Mouse (Mus musculus) heart, embryonic 15.5 days (tissue): Measurements from ENCODE around the gene Cadm1. TPM values are rescaled to one million over a fixed set of nuclear protein-coding genes. Genes with fewer than 3 reads are reported as not detected.

Experiments
- ATAC-seq: fragments of 200-750 bp; cut with Nextera tagmentation; replicated peaks from 2 replicates; pipeline ENCODE4 v1.8.0; 2017; ENCODE audit warnings: low read depth, moderate TSS enrichment; ENCODE audit not compliant: insufficient number of reproducible peaks, insufficient read depth, low FRiP score
- H3K27ac ChIP-seq: fragments of 300-500 bp; sonication (generic); 2 replicates; pipeline ENCODE4 v1.5.1; 2015; ENCODE audit warnings: mild to moderate bottlenecking, inconsistent platforms
- H3K27me3 ChIP-seq: fragments of 300-500 bp; sonication (generic); 2 replicates; pipeline ENCODE4 v1.6.1; 2015; ENCODE audit warnings: inconsistent platforms
- H3K36me3 ChIP-seq: fragments of 300-500 bp; sonication (generic); 2 replicates; pipeline ENCODE4 v1.6.1; 2015; ENCODE audit warnings: mild to moderate bottlenecking, inconsistent platforms
- H3K4me1 ChIP-seq: fragments of 300-500 bp; sonication (generic); replicated peaks from 2 replicates; pipeline ENCODE4 v1.6.1; 2015; ENCODE audit warnings: inconsistent platforms
- H3K4me2 ChIP-seq: fragments of 300-500 bp; sonication (generic); 2 replicates; pipeline ENCODE4 v1.6.1; 2015; ENCODE audit warnings: inconsistent platforms, mild to moderate bottlenecking, moderate library complexity
- H3K4me3 ChIP-seq: fragments of 300-500 bp; sonication (generic); 2 replicates; pipeline ENCODE4 v1.5.1; 2015; ENCODE audit warnings: mild to moderate bottlenecking, inconsistent platforms
- H3K9ac ChIP-seq: fragments of 300-500 bp; sonication (generic); 2 replicates; pipeline ENCODE4 v1.6.1; 2015; ENCODE audit warnings: mild to moderate bottlenecking, inconsistent platforms
- H3K9me3 ChIP-seq: fragments of 300-500 bp; sonication (generic); replicated peaks from 2 replicates; pipeline ENCODE4 v1.6.1; 2016; ENCODE audit warnings: inconsistent platforms
- WGBS: fragments of 180-500 bp; shearing (Covaris S2); methylation state at CpG from one replicate; pipeline ENCODE4 v1.1.7; 2015; ENCODE audit warnings: mixed read lengths; 5-methylcytosine and 5-hydroxymethylcytosine counted together
- polyA plus RNA-seq: library from polyadenylated mRNA; unstranded; fragments of >200 nt; fragmentation: Nextera tagmentation; extraction: Ambion mirVana; gene quantifications from 2 replicates; pipeline ENCODE4 v1.2.1, GENCODE M21; 2015

Cadm1 gene
- polyA plus RNA-seq, 1 experiment from 2014 or later: 12.6 TPM

- Histone ChIP-seq H3K36me3 (no peaks in the 10 kb centered on the region), H3K4me2 (no peak overlapping the region), H3K27me3 (0 out of 2 replicates have a peak, but pooled peaks cover 6% of the 10 kb centered on the region), H3K4me1 (no peaks in the 10 kb centered on the region), H3K27ac (no peak overlapping the region), H3K9me3 (no peaks in the 10 kb centered on the region), H3K9ac (no peak overlapping the region), H3K4me3 (no peak overlapping the region)
- WGBS: 83% methylated on average over 8 of the region's 8 CpGs
- ATAC-seq: no peak
Observed at GRCm38 (mm10) chr9:47710946-47711345, 181.0 kb downstream of the Cadm1 start.

- ATAC-seq: no peak
- no peaks in the 10 kb centered on the region for H3K9me3 ChIP-seq
- no peaks in the 10 kb centered on the region for H3K4me1 ChIP-seq
- H3K27ac ChIP-seq: no peak overlapping the region
- H3K9ac ChIP-seq: no peak overlapping the region
- no peaks in the 10 kb centered on the region for H3K27me3 ChIP-seq
- H3K4me2 ChIP-seq: no peak overlapping the region
- H3K36me3 ChIP-seq: no peaks in the 10 kb centered on the region
- no peak overlapping the region for H3K4me3 ChIP-seq
- 64% methylated on average over 2 of the region's 2 CpGs for whole genome bisulfite sequencing
Observed at GRCm38 (mm10) chr9:47714541-47714940, 184.6 kb downstream of the Cadm1 start.

GRCm38 (mm10) chr9:47715415-47715814 is 185.4 kb downstream of the Cadm1 start:
- no peaks in the 10 kb centered on the region for H3K27me3 ChIP-seq
- no peak overlapping the region for H3K4me3 ChIP-seq
- no peaks in the 10 kb centered on the region for H3K4me1 ChIP-seq
- H3K36me3 ChIP-seq: no peaks in the 10 kb centered on the region
- H3K4me2 ChIP-seq: no peak overlapping the region
- H3K9me3 ChIP-seq: no peaks in the 10 kb centered on the region
- WGBS: 86% methylated on average over 3 of the region's 3 CpGs
- no peak overlapping the region for H3K9ac ChIP-seq
- H3K27ac ChIP-seq: no peak overlapping the region
- ATAC-seq: no peak

GRCm38 (mm10) chr9:47716883-47717282 is 186.9 kb downstream of the Cadm1 start:
- H3K4me1 ChIP-seq: no peaks in the 10 kb centered on the region
- no peak overlapping the region for H3K9ac ChIP-seq
- no peaks in the 10 kb centered on the region for H3K27me3 ChIP-seq
- H3K4me2 ChIP-seq: no peak overlapping the region
- H3K9me3 ChIP-seq: no peaks in the 10 kb centered on the region
- no peak overlapping the region for H3K4me3 ChIP-seq
- no peaks in the 10 kb centered on the region for H3K36me3 ChIP-seq
- WGBS: 87% methylated on average over 16 of the region's 16 CpGs
- no peak for ATAC-seq
- H3K27ac ChIP-seq: no peak overlapping the region

GRCm38 (mm10) chr9:47727611-47728010 is 197.6 kb downstream of the Cadm1 start:
- 74% methylated on average over 3 of the region's 3 CpGs for WGBS
- H3K27ac ChIP-seq: no peak overlapping the region
- no peak overlapping the region for H3K9ac ChIP-seq
- no peaks in the 10 kb centered on the region for H3K4me1 ChIP-seq
- H3K36me3 ChIP-seq: no peaks in the 10 kb centered on the region
- ATAC-seq: no peak
- H3K27me3 ChIP-seq: no peaks in the 10 kb centered on the region
- no peaks in the 10 kb centered on the region for H3K9me3 ChIP-seq
- H3K4me2 ChIP-seq: no peak overlapping the region
- no peak overlapping the region for H3K4me3 ChIP-seq

- Histone ChIP-seq H3K9me3 (no peaks in the 10 kb centered on the region), H3K4me1 (no peaks in the 10 kb centered on the region), H3K27me3 (no peaks in the 10 kb centered on the region), H3K27ac (no peak overlapping the region), H3K9ac (no peak overlapping the region), H3K36me3 (no peaks in the 10 kb centered on the region), H3K4me3 (no peak overlapping the region), H3K4me2 (no peak overlapping the region)
- 65% methylated on average over 5 of the region's 5 CpGs for WGBS
- no peak for ATAC-seq
Observed at GRCm38 (mm10) chr9:47728852-47729251, 198.9 kb downstream of the Cadm1 start.

- Histone ChIP-seq H3K9ac (no peak overlapping the region), H3K4me1 (no peaks in the 10 kb centered on the region), H3K27ac (no peak overlapping the region), H3K4me3 (no peak overlapping the region), H3K27me3 (no peaks in the 10 kb centered on the region), H3K9me3 (no peaks in the 10 kb centered on the region), H3K4me2 (no peak overlapping the region), H3K36me3 (no peaks in the 10 kb centered on the region)
- 68% methylated on average over 6 of the region's 6 CpGs for WGBS
- no peak for ATAC-seq
Observed at GRCm38 (mm10) chr9:47730247-47730646, 200.3 kb downstream of the Cadm1 start.

- 67% methylated on average over 13 of the region's 13 CpGs for WGBS
- Histone ChIP-seq H3K9ac (no peak overlapping the region), H3K27ac (no peak overlapping the region), H3K27me3 (no peaks in the 10 kb centered on the region), H3K4me1 (no peaks in the 10 kb centered on the region), H3K9me3 (no peaks in the 10 kb centered on the region), H3K36me3 (no peaks in the 10 kb centered on the region), H3K4me3 (no peak overlapping the region), H3K4me2 (no peak overlapping the region)
- ATAC-seq: no peak
Observed at GRCm38 (mm10) chr9:47733780-47734451, 203.9 kb downstream of the Cadm1 start.

- 87% methylated on average over 5 of the region's 5 CpGs for WGBS
Observed at GRCm38 (mm10) chr9:47734905-47735304, 204.9 kb downstream of the Cadm1 start.

GRCm38 (mm10) chr9:47738799-47739198 is 208.8 kb downstream of the Cadm1 start:
- Histone ChIP-seq H3K27me3 (no peaks in the 10 kb centered on the region), H3K27ac (no peak overlapping the region), H3K4me1 (no peaks in the 10 kb centered on the region; the same call in 1 of the 2 replicates), H3K4me3 (no peak overlapping the region), H3K4me2 (no peak overlapping the region), H3K9me3 (no peaks in the 10 kb centered on the region), H3K9ac (no peak overlapping the region), H3K36me3 (no peaks in the 10 kb centered on the region)
- 67% methylated on average over 4 of the region's 4 CpGs for WGBS
- ATAC-seq: no peak

More at GRCm38 (mm10) chr9:47734905-47735304, 204.9 kb downstream of the Cadm1 start:
- Histone ChIP-seq H3K27ac (no peak overlapping the region), H3K9me3 (no peaks in the 10 kb centered on the region), H3K4me2 (no peak overlapping the region), H3K27me3 (no peaks in the 10 kb centered on the region), H3K4me3 (no peak overlapping the region), H3K4me1 (no peaks in the 10 kb centered on the region; the same call in 1 of the 2 replicates), H3K9ac (no peak overlapping the region), H3K36me3 (no peaks in the 10 kb centered on the region)
- ATAC-seq: no peak

- Histone ChIP-seq H3K9ac (no peak overlapping the region), H3K4me3 (no peak overlapping the region), H3K36me3 (no peaks in the 10 kb centered on the region), H3K27me3 (no peaks in the 10 kb centered on the region), H3K9me3 (no peaks in the 10 kb centered on the region), H3K27ac (no peak overlapping the region), H3K4me1 (no peaks in the 10 kb centered on the region; the same call in 1 of the 2 replicates), H3K4me2 (no peak overlapping the region)
- WGBS: 17% methylated on average over 7 of the region's 7 CpGs
- ATAC-seq: no peak
Observed at GRCm38 (mm10) chr9:47739276-47739675, 209.3 kb downstream of the Cadm1 start.

GRCm38 (mm10) chr9:47741751-47742150 is 211.8 kb downstream of the Cadm1 start:
- Histone ChIP-seq H3K36me3 (no peaks in the 10 kb centered on the region), H3K9me3 (no peaks in the 10 kb centered on the region), H3K4me2 (no peak overlapping the region), H3K4me1 (no peaks in the 10 kb centered on the region; the same call in 1 of the 2 replicates), H3K4me3 (no peak overlapping the region), H3K27me3 (no peaks in the 10 kb centered on the region), H3K27ac (no peak overlapping the region), H3K9ac (no peak overlapping the region)
- ATAC-seq: no peak
- 93% methylated on average over 3 of the region's 3 CpGs for WGBS
